Mouse (Mus musculus) C2C12 (cell line): ENCODE measurements around the gene Prpf38a.

Experiments
- CEBPB ChIP-seq: IDR thresholded peaks from one replicate; pipeline ENCODE4 v1.6.1; 2011; ENCODE audit warnings: low read depth, mild to moderate bottlenecking, control low read depth, moderate library complexity
- CTCF ChIP-seq: IDR thresholded peaks from one replicate; pipeline ENCODE4 v1.5.1; 2011; ENCODE audit not compliant: control insufficient read depth, insufficient read depth, insufficient read length
- FOSL1 ChIP-seq: IDR thresholded peaks from one replicate; pipeline ENCODE4 v1.8.0; 2011; ENCODE audit warnings: mild to moderate bottlenecking, low read length; ENCODE audit not compliant: poor library complexity, insufficient read depth, severe bottlenecking
- MAX ChIP-seq: IDR thresholded peaks from one replicate; pipeline ENCODE4 v1.6.1; 2011; ENCODE audit warnings: mild to moderate bottlenecking, control low read depth
- MYOD1 ChIP-seq: IDR thresholded peaks from one replicate; pipeline ENCODE4 v1.6.1; 2011; ENCODE audit warnings: low read depth; ENCODE audit not compliant: control insufficient read depth, insufficient read length
- MYOG ChIP-seq: IDR thresholded peaks from one replicate; pipeline ENCODE4 v1.6.1; 2011; ENCODE audit not compliant: control insufficient read depth, insufficient read length; ENCODE audit errors: extremely low read depth
- USF1 ChIP-seq: IDR thresholded peaks from one replicate; pipeline ENCODE4 v1.6.1; 2011; ENCODE audit warnings: low read depth, mild to moderate bottlenecking, control low read depth, moderate library complexity

DNA sequence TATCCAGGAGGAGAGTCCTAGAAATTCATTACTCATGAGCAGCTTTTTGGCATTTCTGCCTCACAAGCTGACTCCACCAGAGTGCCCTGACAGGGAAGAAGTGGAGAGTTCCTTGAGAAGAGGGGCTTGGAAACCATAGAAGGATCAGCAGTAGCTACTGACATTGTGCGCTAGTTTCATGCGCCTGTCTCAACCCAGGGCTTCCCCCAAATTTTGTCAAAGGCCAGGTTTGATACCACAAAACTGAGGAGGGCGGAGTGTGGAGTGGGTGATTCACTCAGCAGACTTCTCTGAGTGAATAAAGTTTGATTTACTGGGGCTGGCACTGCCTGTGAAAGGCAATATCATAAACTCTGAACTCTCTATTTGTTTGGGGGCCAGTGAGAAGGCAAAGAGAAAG, 29.5 kb upstream of the Prpf38a start:
- TF ChIP-seq CTCF (no peak), USF1 (no peak), MAX (no peak), MYOD1 (no peak), CEBPB (no peak), MYOG (no peak), FOSL1 (no peak)
